Mouse (Mus musculus) forebrain, embryonic 16.5 days (tissue): ENCODE data around the gene Acadm. TPM values are rescaled to one million over a fixed set of nuclear protein-coding genes. Genes with fewer than 3 reads are reported as not detected.

Source experiments
- ATAC-seq: fragments of 200-750 bp; cut with Nextera tagmentation; 2 replicates; pipeline ENCODE4 v1.8.0; 2017; ENCODE audit warnings: mild to moderate bottlenecking, moderate library complexity
- H3K27ac ChIP-seq: fragments of 300-500 bp; sonication (generic); 2 replicates; pipeline ENCODE4 v1.5.1; 2014; ENCODE audit warnings: low read length, control low read depth
- H3K27me3 ChIP-seq: fragments of 300-500 bp; sonication (generic); replicated peaks from 2 replicates; pipeline ENCODE4 v1.6.1; 2014; ENCODE audit warnings: low read length; ENCODE audit not compliant: control insufficient read depth, insufficient read depth
- H3K36me3 ChIP-seq: fragments of 300-500 bp; sonication (generic); 2 replicates; pipeline ENCODE4 v1.6.1; 2014; ENCODE audit not compliant: control insufficient read depth, insufficient read depth
- H3K4me1 ChIP-seq: fragments of 300-500 bp; sonication (generic); replicated peaks from 2 replicates; pipeline ENCODE4 v1.6.1; 2014; ENCODE audit warnings: low read length; ENCODE audit not compliant: control insufficient read depth, insufficient read depth
- H3K4me2 ChIP-seq: fragments of 300-500 bp; sonication (generic); 2 replicates; pipeline ENCODE4 v1.6.1; 2014; ENCODE audit warnings: mild to moderate bottlenecking, low read length, control low read depth
- H3K4me3 ChIP-seq: fragments of 300-500 bp; sonication (generic); replicated peaks from 2 replicates; pipeline ENCODE4 v1.5.1; 2014; ENCODE audit warnings: mild to moderate bottlenecking, low read length, control low read depth
- H3K9ac ChIP-seq: fragments of 300-500 bp; sonication (generic); replicated peaks from 2 replicates; pipeline ENCODE4 v1.6.1; 2014; ENCODE audit warnings: low read depth, low read length, control low read depth
- H3K9me3 ChIP-seq: fragments of 300-500 bp; sonication (generic); 2 replicates; pipeline ENCODE4 v1.6.1; 2016; ENCODE audit warnings: low read length; ENCODE audit not compliant: control insufficient read depth
- WGBS: fragments of 180-500 bp; shearing (Covaris S2); extraction: QIAGEN DNeasy Blood & Tissue Kit; methylation state at CpG from one replicate; pipeline ENCODE4 v1.1.7; 2014; 5-methylcytosine and 5-hydroxymethylcytosine counted together
- polyA plus RNA-seq: library from polyadenylated mRNA; unstranded; fragments of >200 nt; fragmentation: Nextera tagmentation; extraction: Ambion mirVana; gene quantifications from 2 replicates; pipeline ENCODE4 v1.2.1, GENCODE M21; 2015

The Acadm gene
- polyA plus RNA-seq, 1 experiment from 2014 or later: 37.6 TPM

- Histone ChIP-seq H3K27ac (no peak overlapping the region), H3K4me1 (peaks cover 27% of the 10 kb centered on the region), H3K27me3 (no peaks in the 10 kb centered on the region), H3K9ac (no peak overlapping the region), H3K36me3 (peaks cover 41% of the 10 kb centered on the region), H3K9me3 (no peaks in the 10 kb centered on the region), H3K4me2 (no peak overlapping the region), H3K4me3 (no peak overlapping the region)
- no peak for ATAC-seq
- WGBS: 81% methylated on average over 5 of the region's 5 CpGs
Measured at GRCm38 (mm10) chr3:153908919-153909318, 35.5 kb downstream of the Acadm start.

GRCm38 (mm10) chr3:153906136-153906871 lies 38.1 kb downstream of the Acadm start, which contains the start of gene Msh4:
Msh4 (minus strand) TSS chr3:153906138.
- no peak within 1 kb of the TSS for H3K9ac ChIP-seq
- H3K4me2 ChIP-seq: no peak within 1 kb of the TSS
- no peak within 1 kb of the TSS for H3K4me3 ChIP-seq
- H3K36me3 ChIP-seq: peaks cover 47% of the 10 kb centered on the region
- H3K4me1 ChIP-seq: peaks cover 18% of the 10 kb centered on the region
- no peaks in the 10 kb centered on the region for H3K27me3 ChIP-seq
- 86% methylated on average over 9 of the region's 9 CpGs for WGBS
- no peak within 1 kb of the TSS for H3K27ac ChIP-seq
- H3K9me3 ChIP-seq: no peaks in the 10 kb centered on the region
- ATAC-seq: peak; percentile 6; the same call in 1 of the 2 replicates

GRCm38 (mm10) chr3:153905251-153906135 lies 38.9 kb downstream of the Acadm start:
- ATAC-seq: peak; percentile 27
- H3K9me3 ChIP-seq: no peaks in the 10 kb centered on the region
- 86% methylated on average over 49 of the region's 49 CpGs for WGBS
- H3K4me1 ChIP-seq: peaks cover 10% of the 10 kb centered on the region
- peaks cover 44% of the 10 kb centered on the region for H3K36me3 ChIP-seq
- H3K9ac ChIP-seq: no peak overlapping the region
- no peak overlapping the region for H3K4me3 ChIP-seq
- H3K27me3 ChIP-seq: no peaks in the 10 kb centered on the region
- H3K4me2 ChIP-seq: no peak overlapping the region
- no peak overlapping the region for H3K27ac ChIP-seq

- H3K9ac ChIP-seq: no peak overlapping the region
- H3K4me3 ChIP-seq: no peak overlapping the region
- no peaks in the 10 kb centered on the region for H3K27me3 ChIP-seq
- H3K4me2 ChIP-seq: no peak overlapping the region
- H3K36me3 ChIP-seq: peaks cover 35% of the 10 kb centered on the region
- H3K27ac ChIP-seq: no peak overlapping the region
- 59% methylated on average over 6 of the region's 6 CpGs for WGBS
- ATAC-seq: 0 out of 2 replicates have a peak, but pooled peaks have one; percentile 38
- H3K4me1 ChIP-seq: peaks cover under 1% of the 10 kb centered on the region; the same call in 1 of the 2 replicates
- no peaks in the 10 kb centered on the region for H3K9me3 ChIP-seq
Measured at GRCm38 (mm10) chr3:153904586-153904985, 39.8 kb downstream of the Acadm start.

- H3K9ac ChIP-seq: no peak overlapping the region
- peaks cover 31% of the 10 kb centered on the region for H3K36me3 ChIP-seq
- no peak overlapping the region for H3K4me2 ChIP-seq
- WGBS: 74% methylated on average over 3 of the region's 3 CpGs
- H3K4me1 ChIP-seq: no peaks in the 10 kb centered on the region
- ATAC-seq: no peak
- H3K9me3 ChIP-seq: no peaks in the 10 kb centered on the region
- no peak overlapping the region for H3K4me3 ChIP-seq
- H3K27ac ChIP-seq: no peak overlapping the region
- no peaks in the 10 kb centered on the region for H3K27me3 ChIP-seq
Measured at GRCm38 (mm10) chr3:153902595-153902994, 41.8 kb downstream of the Acadm start.

GRCm38 (mm10) chr3:153901904-153902303 lies 42.5 kb downstream of the Acadm start:
- Histone ChIP-seq H3K27me3 (no peaks in the 10 kb centered on the region), H3K27ac (no peak overlapping the region), H3K4me3 (no peak overlapping the region), H3K9ac (no peak overlapping the region), H3K4me1 (no peaks in the 10 kb centered on the region), H3K4me2 (no peak overlapping the region), H3K9me3 (no peaks in the 10 kb centered on the region), H3K36me3 (peaks cover 29% of the 10 kb centered on the region)
- no peak for ATAC-seq
- 87% methylated on average over 1 of the region's 1 CpGs for WGBS

- Histone ChIP-seq H3K9me3 (no peaks in the 10 kb centered on the region), H3K4me3 (no peak overlapping the region), H3K9ac (no peak overlapping the region), H3K27me3 (no peaks in the 10 kb centered on the region), H3K36me3 (no peaks in the 10 kb centered on the region), H3K27ac (no peak overlapping the region), H3K4me2 (no peak overlapping the region), H3K4me1 (no peaks in the 10 kb centered on the region)
- WGBS: 81% methylated on average over 6 of the region's 6 CpGs
- ATAC-seq: no peak
Measured at GRCm38 (mm10) chr3:153897216-153897615, 47.2 kb downstream of the Acadm start.

GRCm38 (mm10) chr3:153895454-153895853 lies 49.0 kb downstream of the Acadm start:
- 86% methylated on average over 3 of the region's 3 CpGs for WGBS
- no peaks in the 10 kb centered on the region for H3K9me3 ChIP-seq
- no peak overlapping the region for H3K9ac ChIP-seq
- no peaks in the 10 kb centered on the region for H3K36me3 ChIP-seq
- ATAC-seq: no peak
- H3K4me1 ChIP-seq: no peaks in the 10 kb centered on the region
- no peaks in the 10 kb centered on the region for H3K27me3 ChIP-seq
- no peak overlapping the region for H3K4me2 ChIP-seq
- no peak overlapping the region for H3K27ac ChIP-seq
- H3K4me3 ChIP-seq: no peak overlapping the region

GRCm38 (mm10) chr3:153889188-153889781 lies 55.1 kb downstream of the Acadm start:
- Histone ChIP-seq H3K4me3 (no peak overlapping the region), H3K4me2 (no peak overlapping the region), H3K27ac (no peak overlapping the region), H3K36me3 (no peaks in the 10 kb centered on the region), H3K4me1 (no peaks in the 10 kb centered on the region), H3K27me3 (no peaks in the 10 kb centered on the region), H3K9ac (no peak overlapping the region), H3K9me3 (no peaks in the 10 kb centered on the region)
- ATAC-seq: no peak
- 85% methylated on average over 7 of the region's 8 CpGs for WGBS
